Mouse (Mus musculus): ENCODE results near the gene Lrrc73.

Lrrc73 gene

DNA sequence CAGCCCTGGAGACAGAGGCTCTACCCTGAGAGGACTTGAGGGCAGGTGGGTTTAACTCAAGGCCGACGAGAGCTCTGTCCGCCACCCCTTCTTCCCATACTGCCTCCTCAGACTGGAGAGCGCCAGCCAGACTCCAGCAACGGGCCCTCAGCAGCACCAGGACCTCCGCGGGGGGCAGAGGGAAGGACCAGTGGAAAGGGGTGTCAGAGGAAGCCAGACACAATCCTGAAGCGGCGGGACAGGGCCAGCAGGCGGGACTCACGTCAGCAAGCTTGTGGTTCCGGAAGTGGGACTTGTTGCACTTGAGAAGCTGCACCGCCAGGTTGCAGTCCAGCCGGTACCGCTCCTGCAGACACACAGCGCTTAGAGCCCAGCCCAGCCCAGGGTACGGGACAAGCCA lies 6.3 kb downstream of the Lrrc73 start:
- DNase-seq (ENCODE audit: low spot score in 2 of 2) = no peak

GRCm38 (mm10) chr17:46262201-46262694 lies 8.9 kb downstream of the Lrrc73 start:
- no peak for DNase-seq (ENCODE audit: low spot score in 2 of 2)

DNA sequence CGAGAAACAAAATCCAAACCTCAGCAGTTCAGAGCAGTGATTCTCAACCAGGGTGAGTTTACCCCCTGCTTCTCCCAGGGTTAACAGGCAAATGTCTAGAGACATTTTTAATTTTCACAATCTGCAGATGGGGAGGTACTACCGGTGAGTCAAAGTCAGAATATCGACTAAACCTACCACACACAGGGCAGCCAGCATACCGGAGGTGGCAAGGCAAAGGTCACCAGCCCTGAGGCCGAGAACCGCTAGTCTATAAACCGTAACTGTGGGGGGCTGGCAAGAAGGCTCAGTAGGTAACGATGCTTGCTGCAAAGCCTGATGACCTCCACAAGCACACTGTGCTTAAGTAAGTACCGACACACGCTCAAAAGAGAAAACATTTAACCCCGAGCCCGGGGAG lies 12.2 kb downstream of the Lrrc73 start:
- no peak for DNase-seq (ENCODE audit: low spot score in 2 of 2)

GRCm38 (mm10) chr17:46265918-46266618 lies 12.7 kb downstream of the Lrrc73 start:
- DNase-seq (ENCODE audit: low spot score in 2 of 2) = peak; percentile 69 to 82

DNA sequence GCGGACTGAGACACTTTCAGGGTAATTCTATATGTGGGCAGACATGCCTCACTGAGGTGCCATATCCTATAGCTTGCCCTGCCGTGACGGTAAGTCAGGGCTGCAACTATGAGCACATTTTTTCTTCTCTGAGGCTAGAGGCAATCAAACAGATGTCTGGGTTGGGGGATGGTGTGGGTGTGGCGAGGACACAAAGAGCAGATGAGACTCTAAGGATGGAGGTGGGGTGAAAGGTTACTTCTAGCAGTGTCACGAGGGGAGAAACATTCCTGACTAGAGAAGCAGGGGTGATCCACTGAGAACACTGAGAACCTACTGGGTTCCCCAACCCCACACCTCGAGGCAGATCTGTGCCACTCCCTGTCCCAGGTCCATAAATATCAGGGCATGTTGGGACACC lies 13.7 kb downstream of the Lrrc73 start:
- no peak for DNase-seq (ENCODE audit: low spot score in 2 of 2)

GRCm38 (mm10) chr17:46267511-46267910 lies 14.2 kb downstream of the Lrrc73 start:
- DNase-seq (ENCODE audit: low spot score in 2 of 2) = no peak

DNA sequence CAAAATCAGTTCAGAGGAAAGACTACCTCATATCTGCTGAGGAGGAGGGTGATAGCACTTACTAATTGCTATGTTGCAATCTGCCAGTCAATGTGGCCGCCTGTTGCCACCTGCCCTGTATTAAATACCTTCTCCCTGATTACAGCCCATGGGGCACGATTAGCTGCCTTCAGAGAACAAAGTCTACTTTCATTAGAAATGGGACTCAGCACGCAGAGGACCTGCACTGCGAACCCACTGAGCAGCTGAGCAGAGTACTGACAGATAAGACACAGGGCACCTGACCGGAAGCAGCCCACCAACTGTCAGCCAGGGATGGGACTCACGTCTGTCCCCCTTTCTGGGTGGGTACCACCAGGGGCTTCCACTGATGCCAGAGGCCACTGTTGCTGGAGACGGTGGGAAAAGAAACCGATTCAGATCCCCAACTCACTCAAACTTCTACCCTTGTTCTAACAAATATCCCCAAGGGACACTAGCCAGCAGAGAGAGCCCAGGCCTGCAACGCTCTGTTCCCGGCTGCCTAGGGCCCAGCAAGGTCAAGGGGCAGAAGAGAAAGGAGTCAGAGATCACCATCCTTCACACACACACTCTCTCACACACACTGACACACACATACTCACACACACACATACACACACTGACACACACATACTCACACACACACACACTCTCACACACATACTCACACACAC lies 14.8 kb downstream of the Lrrc73 start:
- DNase-seq (ENCODE audit: low spot score in 2 of 2) = no peak

GRCm38 (mm10) chr17:46269771-46270534 lies 16.6 kb downstream of the Lrrc73 start:
- DNase-seq (ENCODE audit: low spot score in 2 of 2) = peak in 1 of 2 experiments; percentile 57

- DNase-seq (ENCODE audit: low spot score in 2 of 2) = no peak
Measured at GRCm38 (mm10) chr17:46272058-46272457, 18.7 kb downstream of the Lrrc73 start.

DNA sequence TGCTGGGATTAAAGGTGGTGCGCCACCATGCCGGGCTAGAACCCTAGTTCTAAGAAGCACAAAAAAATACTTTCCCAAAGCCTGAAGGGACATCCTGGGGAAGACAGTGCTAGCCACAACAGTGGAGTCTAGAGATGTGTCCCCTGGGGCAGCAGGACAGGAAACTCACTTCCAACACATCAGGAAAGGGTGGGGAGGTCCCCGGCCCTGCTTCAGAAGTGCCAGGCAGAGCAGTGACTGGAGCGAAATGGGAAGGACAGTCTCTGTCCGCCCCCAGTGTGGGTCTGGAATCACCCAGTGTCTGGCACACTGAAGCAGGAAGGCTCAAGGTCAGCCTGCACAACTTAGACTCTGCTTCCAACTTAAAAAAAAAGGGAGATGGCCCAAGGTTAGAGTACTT lies 19.3 kb downstream of the Lrrc73 start:
- no peak for DNase-seq (ENCODE audit: low spot score in 2 of 2)

GRCm38 (mm10) chr17:46273803-46274236 lies 20.5 kb downstream of the Lrrc73 start:
- no peak for DNase-seq (ENCODE audit: low spot score in 2 of 2)

DNA sequence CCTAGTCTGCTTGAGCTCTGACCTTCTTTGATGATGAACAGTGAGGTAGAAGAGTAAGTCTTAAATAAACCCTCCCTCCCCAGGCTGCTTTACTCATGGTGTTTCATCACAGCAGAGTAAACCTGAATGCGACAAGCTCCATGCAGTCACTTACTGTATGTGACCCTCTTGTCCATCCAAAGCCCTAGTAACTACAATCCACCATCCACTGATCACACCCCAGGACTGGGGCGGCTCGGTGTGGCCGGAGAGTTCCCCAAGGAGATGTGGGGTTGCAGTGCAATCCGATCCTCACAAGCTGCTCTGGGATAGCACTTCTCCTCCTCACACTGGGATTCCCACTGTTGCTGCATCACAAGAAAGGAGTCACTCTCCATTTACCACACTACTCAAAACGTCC lies 21.1 kb downstream of the Lrrc73 start:
- DNase-seq (ENCODE audit: low spot score in 2 of 2) = no peak

DNA sequence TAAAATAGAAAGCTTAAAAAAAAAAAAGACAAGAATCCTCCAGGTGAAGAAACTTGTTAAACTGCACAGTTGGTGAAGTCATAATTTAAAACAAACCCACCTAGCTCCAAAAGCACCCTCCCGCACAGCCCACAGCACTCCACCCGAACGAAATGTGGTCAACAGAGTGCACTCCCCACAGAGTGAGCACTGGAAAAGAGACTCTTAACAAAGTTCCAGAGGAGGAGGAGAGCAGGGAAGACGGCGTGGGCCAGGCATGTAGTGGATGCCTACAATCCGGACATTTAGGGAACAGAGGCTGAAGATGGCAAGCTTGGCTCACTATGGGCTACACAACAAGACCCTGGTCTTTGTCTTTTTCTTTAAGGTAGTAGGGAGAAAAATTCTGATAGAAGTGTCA lies 21.7 kb downstream of the Lrrc73 start:
- no peak for DNase-seq (ENCODE audit: low spot score in 2 of 2)

DNA sequence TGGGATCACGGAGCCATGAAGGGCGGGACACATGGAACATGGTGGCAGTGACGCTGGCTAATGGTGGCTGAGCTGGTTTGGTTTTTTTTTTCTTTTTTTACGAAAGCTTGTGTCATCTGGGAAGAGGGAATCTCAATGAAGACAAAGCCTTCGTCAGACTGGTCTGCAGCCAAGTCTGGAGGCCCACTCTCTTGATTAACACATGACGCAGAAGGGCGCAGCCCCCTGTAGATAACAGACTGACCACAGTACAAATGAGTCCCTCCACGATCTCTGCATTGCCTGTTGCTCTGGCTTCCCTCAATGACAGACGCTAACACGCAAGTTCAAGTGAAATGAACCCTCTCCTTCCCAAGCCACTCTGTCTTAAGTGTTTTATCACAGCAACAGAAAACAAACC lies 22.2 kb downstream of the Lrrc73 start:
- no peak for DNase-seq (ENCODE audit: low spot score in 2 of 2)

DNA sequence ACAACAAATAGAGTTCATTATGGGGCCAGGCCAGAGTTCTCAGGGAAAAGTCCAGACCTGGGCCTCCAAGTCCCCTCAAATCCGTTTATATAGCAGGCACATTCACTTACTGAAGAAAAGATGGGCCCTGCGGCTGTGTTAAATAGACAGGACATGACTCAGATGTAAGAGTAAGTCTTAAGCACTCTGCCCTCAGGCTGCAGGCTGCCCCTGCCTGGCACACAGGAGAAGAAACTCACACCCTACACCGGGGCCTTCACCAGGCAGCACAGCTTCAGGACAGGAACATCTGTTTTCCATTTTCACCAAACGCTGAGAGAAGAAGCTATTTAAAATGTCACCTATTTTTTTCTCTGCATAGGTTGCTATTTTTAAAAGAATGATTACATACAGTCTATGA lies 24.3 kb downstream of the Lrrc73 start:
- DNase-seq (ENCODE audit: low spot score in 2 of 2) = no peak

DNA sequence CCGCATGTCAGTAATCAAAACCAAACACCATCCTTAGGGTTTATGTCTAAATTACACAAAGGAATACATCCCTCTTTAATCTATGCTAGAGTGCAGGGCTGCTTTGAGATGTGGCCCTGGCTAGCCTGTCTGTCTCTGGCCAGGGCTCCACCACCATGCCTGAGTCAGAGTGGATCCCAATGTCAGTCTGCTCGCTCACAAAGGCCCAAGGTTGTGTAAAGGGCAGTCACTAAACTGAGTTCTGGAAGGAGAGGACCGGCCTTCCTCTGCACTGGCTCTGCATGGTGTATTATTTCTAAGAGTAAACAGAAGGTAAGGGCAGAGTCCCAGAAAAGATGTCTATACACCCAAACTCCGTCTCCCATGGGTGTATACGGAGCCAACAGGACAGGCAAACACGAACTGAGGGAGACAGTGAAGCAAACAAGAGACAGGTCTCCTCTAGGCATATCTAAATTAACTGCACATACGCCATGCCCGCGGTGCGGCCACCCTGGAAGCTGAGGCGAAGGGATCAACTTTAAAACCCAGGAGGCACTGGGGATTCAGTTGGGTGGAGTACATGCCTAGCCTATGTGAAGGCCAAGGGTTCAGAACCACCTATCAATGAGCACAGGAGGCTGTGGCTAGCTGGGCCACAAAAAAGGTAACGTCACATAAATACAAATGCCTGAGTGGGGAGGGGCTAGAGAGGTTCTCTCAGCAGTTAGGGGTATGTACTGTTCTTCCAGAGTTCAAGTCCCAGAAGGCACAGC lies 24.9 kb downstream of the Lrrc73 start:
- DNase-seq (ENCODE audit: low spot score in 2 of 2) = no peak

DNA sequence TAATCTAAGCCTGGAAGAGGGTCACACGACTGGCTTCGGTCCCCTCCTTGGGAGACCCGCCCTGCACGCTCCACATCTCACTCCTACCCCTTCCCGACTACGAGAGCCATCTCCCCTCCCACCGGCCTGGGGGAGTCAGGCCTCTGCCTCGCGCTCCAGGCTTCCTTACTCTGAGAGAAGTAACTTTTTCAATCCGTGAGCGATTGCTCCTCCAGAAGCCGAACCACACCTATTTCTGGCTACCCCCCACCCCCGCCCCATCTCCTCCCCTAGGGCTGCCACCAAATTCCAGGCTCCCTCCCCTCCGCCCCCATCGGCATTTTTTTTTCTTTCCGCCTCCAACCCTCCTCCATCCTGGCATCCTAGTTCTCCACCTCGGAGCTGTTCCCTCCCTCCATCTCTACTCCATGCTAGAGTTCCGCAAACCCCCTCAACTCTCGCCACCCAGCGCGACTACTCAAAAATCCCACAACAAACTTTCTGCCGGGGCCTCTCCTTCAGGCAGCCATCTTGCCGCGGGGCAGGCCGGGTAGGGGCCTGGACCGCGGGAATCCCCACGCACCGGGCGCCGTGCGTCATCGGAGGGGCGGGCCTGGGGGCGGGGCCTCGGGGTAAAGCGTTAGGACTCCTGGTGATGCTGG lies 29.3 kb downstream of the Lrrc73 start, which contains the start of gene Tjap1:
Tjap1 (minus strand) TSS at position 544 of the 641 bp plus-strand sequence.
- peak; percentile 77 to 80 for DNase-seq (ENCODE audit: low spot score in 2 of 2)

- no peak for DNase-seq (ENCODE audit: low spot score in 2 of 2)
Measured at GRCm38 (mm10) chr17:46283140-46283539, 29.8 kb downstream of the Lrrc73 start.

- no peak for DNase-seq (ENCODE audit: low spot score in 2 of 2)
Measured at GRCm38 (mm10) chr17:46283911-46284310, 30.6 kb downstream of the Lrrc73 start.

DNA sequence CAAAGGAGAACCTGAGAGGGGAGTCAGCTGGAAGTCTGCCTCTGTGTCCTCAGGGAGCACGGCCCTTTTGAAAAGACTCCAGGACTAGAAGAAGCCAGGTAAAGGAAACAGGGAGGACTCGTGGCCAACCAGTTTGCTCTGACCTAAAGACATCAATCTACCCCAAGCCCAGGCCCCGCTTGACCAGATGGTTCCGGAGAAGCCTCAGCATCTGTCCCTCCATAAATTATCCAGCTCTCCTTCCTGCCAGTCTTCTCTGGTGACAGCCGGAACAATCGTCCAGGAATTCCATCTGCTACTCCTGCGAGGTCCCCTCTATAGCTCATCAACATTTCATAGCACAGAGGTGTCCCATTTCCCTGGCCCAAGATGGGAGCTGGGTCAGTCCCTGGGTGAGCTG lies 31.3 kb downstream of the Lrrc73 start:
- no peak for DNase-seq (ENCODE audit: low spot score in 2 of 2)

- no peak for DNase-seq (ENCODE audit: low spot score in 2 of 2)
Measured at GRCm38 (mm10) chr17:46285407-46285806, 32.1 kb downstream of the Lrrc73 start.

Data from urinary bladder, adult 18-20 months (tissue).